ENCODE assay signal across 15 mouse cellular contexts in genomic region chr10:87448257-87448656, GRCm38 (mm10). TPM values are rescaled to one million over a fixed set of nuclear protein-coding genes. Genes with fewer than 3 reads are reported as not detected.
DNase-seq lines count a peak whose midpoint lies in the region; ATAC-seq lines count a peak whose summit lies in the region.
"Had no signal": no experiment of that assay in that cellular context is flagged by ENCODE, and none has a peak within 500 bp of the region (broad histone marks: within the 10 kb centered on the region; RNA-seq: fewer than 3 reads in every experiment).

No protein-coding gene starts in this region.

- H3K27me3 ChIP-seq in neural tube, embryonic 11.5 days (ENCODE audit: control insufficient read depth, insufficient read depth, low read length): no peaks in the 10 kb centered on the region
- no peaks in the 10 kb centered on the region for H3K27me3 ChIP-seq in hindbrain, embryonic 11.5 days (ENCODE audit: control insufficient read depth, insufficient read depth, low read length)
- no peaks in the 10 kb centered on the region for H3K27me3 ChIP-seq in limb, embryonic 15.5 days
- no peaks in the 10 kb centered on the region for H3K27me3 ChIP-seq in intestine, embryonic 16.5 days (replicated peaks; ENCODE audit: control insufficient read depth, insufficient read depth, low read length)

- no peak for DNase-seq in neural tube, embryonic 11.5 days (ENCODE audit: low spot score)
- DNase-seq in neural tube, embryonic 10.5 days (ENCODE audit: extremely low spot score, low spot score): no peak
- DNase-seq in hindbrain, embryonic 11.5 days (ENCODE audit: low spot score): peak; percentile 28
- DNase-seq in layer of hippocampus, adult 8-10 months (ENCODE audit: low spot score in 2 of 2): no peak
- DNase-seq in cerebellum, adult 18-20 months: no peak
- DNase-seq: B cell, adult 2 months; heart, adult 18-20 months; kidney, adult 2 months; liver, postnatal 0 days; thymus, postnatal 14 days had no signal

- H3K4me2 ChIP-seq in neural tube, embryonic 11.5 days (ENCODE audit: low read depth): no peak overlapping the region
- H3K4me2 ChIP-seq in hindbrain, embryonic 11.5 days (replicated peaks; ENCODE audit: low read depth, low read length): peak overlapping the region; percentile 25
- peak overlapping the region; percentile 28; the same call in 1 of the 2 replicates for H3K4me2 ChIP-seq in limb, embryonic 15.5 days
- no peak overlapping the region for H3K4me2 ChIP-seq in intestine, embryonic 16.5 days (ENCODE audit: low read depth, low read length)

- H3K9ac ChIP-seq in neural tube, embryonic 11.5 days (ENCODE audit: low read length): no peak overlapping the region
- H3K9ac ChIP-seq in hindbrain, embryonic 11.5 days (ENCODE audit: low read depth, low read length): no peak overlapping the region
- H3K9ac ChIP-seq in limb, embryonic 15.5 days: no peak overlapping the region
- no peak overlapping the region for H3K9ac ChIP-seq in intestine, embryonic 16.5 days (ENCODE audit: low read depth, low read length)
- H3K9ac ChIP-seq: liver, postnatal 0 days had no signal

- no peak overlapping the region for H3K4me3 ChIP-seq in neural tube, embryonic 11.5 days (ENCODE audit: low read depth, low read length)
- no peak overlapping the region for H3K4me3 ChIP-seq in hindbrain, embryonic 11.5 days (ENCODE audit: low read depth, low read length)
- no peak overlapping the region for H3K4me3 ChIP-seq in limb, embryonic 15.5 days
- no peak overlapping the region for H3K4me3 ChIP-seq in intestine, embryonic 16.5 days (ENCODE audit: low read length)

- 16% methylated on average over 5 of the region's 5 CpGs for WGBS in neural tube, embryonic 11.5 days
- WGBS in hindbrain, embryonic 11.5 days: 32% methylated on average over 5 of the region's 5 CpGs
- 42% methylated on average over 5 of the region's 5 CpGs for WGBS in limb, embryonic 15.5 days
- WGBS in intestine, embryonic 16.5 days: 38% methylated on average over 5 of the region's 5 CpGs

- H3K36me3 ChIP-seq in neural tube, embryonic 11.5 days (ENCODE audit: control insufficient read depth, insufficient read depth, low read length): no peaks in the 10 kb centered on the region
- H3K36me3 ChIP-seq in hindbrain, embryonic 11.5 days (ENCODE audit: control insufficient read depth, insufficient read depth, low read length): no peaks in the 10 kb centered on the region
- no peaks in the 10 kb centered on the region for H3K36me3 ChIP-seq in limb, embryonic 15.5 days
- H3K36me3 ChIP-seq in intestine, embryonic 16.5 days (ENCODE audit: control insufficient read depth, insufficient read depth, low read length): no peaks in the 10 kb centered on the region
- H3K36me3 ChIP-seq: G1E had no signal

- H3K9me3 ChIP-seq in neural tube, embryonic 11.5 days (ENCODE audit: control insufficient read depth, low read length): no peaks in the 10 kb centered on the region
- no peaks in the 10 kb centered on the region for H3K9me3 ChIP-seq in hindbrain, embryonic 11.5 days (ENCODE audit: control insufficient read depth, low read length)
- H3K9me3 ChIP-seq in limb, embryonic 15.5 days: no peaks in the 10 kb centered on the region
- no peaks in the 10 kb centered on the region for H3K9me3 ChIP-seq in intestine, embryonic 16.5 days (ENCODE audit: control insufficient read depth, low read length)

- H3K4me1 ChIP-seq in neural tube, embryonic 11.5 days (ENCODE audit: control insufficient read depth, insufficient read depth, low read length): peaks cover 13% of the 10 kb centered on the region
- no peaks in the 10 kb centered on the region; the same call in 1 of the 2 replicates for H3K4me1 ChIP-seq in hindbrain, embryonic 11.5 days (replicated peaks; ENCODE audit: control insufficient read depth, insufficient read depth, low read length)
- 0 out of 2 replicates have a peak, but pooled peaks cover 5% of the 10 kb centered on the region for H3K4me1 ChIP-seq in limb, embryonic 15.5 days
- no peaks in the 10 kb centered on the region for H3K4me1 ChIP-seq in intestine, embryonic 16.5 days (ENCODE audit: control insufficient read depth, insufficient read depth, low read length)

- no peak for ATAC-seq in neural tube, embryonic 11.5 days (ENCODE audit: insufficient read depth, low FRiP score, low TSS enrichment)
- no peak for ATAC-seq in hindbrain, embryonic 11.5 days (ENCODE audit: low FRiP score)
- no peak for ATAC-seq in limb, embryonic 15.5 days (ENCODE audit: insufficient number of reproducible peaks, low FRiP score, low TSS enrichment, low read depth)
- no peak for ATAC-seq in erythroid progenitor cell, adult 5-6 weeks (replicated peaks; ENCODE audit: low FRiP score, poor library complexity, severe bottlenecking)
- ATAC-seq in intestine, embryonic 16.5 days: no peak
- ATAC-seq: liver, postnatal 0 days had no signal

- peak overlapping the region; percentile 15; the same call in 1 of the 2 replicates for H3K27ac ChIP-seq in neural tube, embryonic 11.5 days (ENCODE audit: low read depth, low read length)
- peak overlapping the region; percentile 67 for H3K27ac ChIP-seq in hindbrain, embryonic 11.5 days (ENCODE audit: low read depth, low read length)
- no peak overlapping the region for H3K27ac ChIP-seq in limb, embryonic 15.5 days
- H3K27ac ChIP-seq in intestine, embryonic 16.5 days (ENCODE audit: low read length): no peak overlapping the region

RNA-seq across cellular contexts. Expression of gene Ascl1, which starts 45.2 kb away (rescaled TPM):
- polyA plus RNA-seq in neural tube, embryonic 11.5 days (2014; fragmentation: Nextera tagmentation; extraction: Ambion mirVana): 40.5 and 42.9 TPM in 2 replicates
- polyA plus RNA-seq in hindbrain, embryonic 11.5 days (2014; fragmentation: Nextera tagmentation; extraction: Ambion mirVana): 42.4 and 51.0 TPM in 2 replicates
- 0.19 and 0.36 TPM in 2 replicates for polyA plus RNA-seq in limb, embryonic 15.5 days (2015; fragmentation: Nextera tagmentation; extraction: Ambion mirVana)
- total RNA-seq in layer of hippocampus, adult 8-10 months (2022): 1 to 10 TPM; 5.0 to 7.2 (median 6.2) TPM
- total RNA-seq in erythroid progenitor cell, adult 5-6 weeks (2015; ENCODE audit: low replicate concordance): not detected in 2 replicates
- not detected in 2 replicates for total RNA-seq in erythroid progenitor cell, adult 5-6 weeks (2017; ENCODE audit: low replicate concordance)
- polyA plus RNA-seq in intestine, embryonic 16.5 days (2015; fragmentation: Nextera tagmentation; extraction: Ambion mirVana): 3.1 and 4.2 TPM in 2 replicates
- total RNA-seq: G1E; heart, adult 18-20 months; heart, postnatal 25 days had no signal
- polyA plus RNA-seq: G1E; liver, postnatal 0 days had no signal

Comparison
In these comparisons a context has a peak if more than half of its experiments do, and no peak if none do; other contexts are left out.
1. H3K27ac ChIP-seq: peak in neural tube, embryonic 11.5 days (single experiment) and hindbrain, embryonic 11.5 days (single experiment); none in limb, embryonic 15.5 days (single experiment) and intestine, embryonic 16.5 days (single experiment).
2. H3K4me2 ChIP-seq: peak in hindbrain, embryonic 11.5 days (single experiment) and limb, embryonic 15.5 days (single experiment); none in neural tube, embryonic 11.5 days (single experiment) and intestine, embryonic 16.5 days (single experiment).